Mouse (Mus musculus) layer of hippocampus, adult 2 months (tissue): Measurements from ENCODE around the gene Slc43a1. TPM values are rescaled to one million over a fixed set of nuclear protein-coding genes. Genes with fewer than 3 reads are reported as not detected.
"Not testable (repeated sequence)": the region's sequence is repeated elsewhere in the genome, so short reads cannot be mapped to it uniquely, and the experiment has no call there.

Experiments
- DNase-seq, 2 experiments: peaks; one replicate each; pipeline ENCODE4 v3.0.0; 2022; ENCODE audit warnings: low spot score in 2 of 2
- H3K27ac ChIP-seq: fragments of 200-600 bp; 2 replicates; pipeline ENCODE4 v1.8.1; 2022
- H3K4me3 ChIP-seq: fragments of 200-600 bp; 2 replicates; pipeline ENCODE4 v1.8.1; 2022; ENCODE audit warnings: mild to moderate bottlenecking
- CTCF ChIP-seq: fragments of 200-600 bp; conservative IDR thresholded peaks from 2 replicates; pipeline ENCODE4 v1.8.1; 2022; ENCODE audit warnings: antibody characterized with exemption, mild to moderate bottlenecking, moderate library complexity
- total RNA-seq, 2 experiments: library from RNA; stranded (reverse); gene quantifications; 2 replicates each; pipeline ENCODE4 v1.2.3; 2021

Slc43a1 gene
- total RNA-seq, 2 experiments from 2014 or later: 0.27 to 0.79 TPM

DNA sequence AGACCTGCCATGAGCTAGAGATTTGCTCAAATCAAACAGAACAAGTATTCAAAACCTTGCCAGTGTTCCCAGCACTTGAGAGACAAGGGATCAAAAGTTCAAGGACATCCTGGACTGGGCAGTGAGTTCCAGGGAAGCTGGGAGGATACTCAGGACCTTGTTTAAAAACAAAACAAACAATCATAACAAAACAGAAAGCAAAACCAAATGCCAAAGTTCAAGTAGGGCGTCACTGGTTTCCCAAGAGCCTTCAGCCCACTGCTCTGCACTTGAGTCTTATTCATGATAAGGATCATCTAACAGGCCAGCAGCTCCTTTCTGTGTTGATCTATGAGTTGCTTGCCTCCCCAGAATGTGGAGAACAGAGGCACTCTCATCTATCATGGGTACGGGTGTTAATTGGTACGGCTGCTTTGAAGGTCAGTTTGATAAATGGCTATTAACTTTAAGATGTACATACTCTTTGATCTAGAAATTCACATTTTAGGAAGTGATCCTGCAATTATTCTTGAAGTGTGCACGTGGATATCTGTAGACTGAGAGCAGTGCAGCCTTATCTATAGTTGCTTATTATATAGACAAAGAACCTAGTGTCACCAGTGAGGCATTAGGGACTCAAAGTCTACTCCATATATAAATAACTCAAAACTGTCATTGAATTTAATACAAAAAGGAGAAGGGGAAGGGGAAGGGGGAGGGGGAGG, 57.0 kb downstream of the Slc43a1 start:
- Histone ChIP-seq H3K27ac (no peak overlapping the region), H3K4me3 (no peak overlapping the region)
- DNase-seq: no peak
- no peak for TF ChIP-seq CTCF

DNA sequence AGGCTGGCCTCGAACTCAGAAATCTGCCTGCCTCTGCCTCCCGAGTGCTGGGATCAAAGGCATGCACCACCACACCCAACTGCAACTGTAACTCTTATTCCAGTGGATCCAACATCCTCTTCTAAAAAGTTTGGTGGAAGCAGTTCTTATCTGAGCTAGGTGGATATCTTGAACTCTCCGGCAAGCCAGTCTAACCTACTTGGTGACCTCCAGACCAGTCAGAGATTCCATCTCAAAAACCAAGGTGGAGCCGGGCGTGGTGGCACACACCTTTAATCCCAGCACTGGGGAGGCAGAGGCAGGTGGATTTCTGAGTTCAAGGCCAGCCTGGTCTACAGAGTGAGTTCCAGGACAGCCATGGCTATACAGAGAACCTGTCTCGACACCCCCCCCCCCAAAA, 58.0 kb downstream of the Slc43a1 start:
- not testable (repeated sequence) for H3K4me3 ChIP-seq, H3K27ac ChIP-seq, DNase-seq

DNA sequence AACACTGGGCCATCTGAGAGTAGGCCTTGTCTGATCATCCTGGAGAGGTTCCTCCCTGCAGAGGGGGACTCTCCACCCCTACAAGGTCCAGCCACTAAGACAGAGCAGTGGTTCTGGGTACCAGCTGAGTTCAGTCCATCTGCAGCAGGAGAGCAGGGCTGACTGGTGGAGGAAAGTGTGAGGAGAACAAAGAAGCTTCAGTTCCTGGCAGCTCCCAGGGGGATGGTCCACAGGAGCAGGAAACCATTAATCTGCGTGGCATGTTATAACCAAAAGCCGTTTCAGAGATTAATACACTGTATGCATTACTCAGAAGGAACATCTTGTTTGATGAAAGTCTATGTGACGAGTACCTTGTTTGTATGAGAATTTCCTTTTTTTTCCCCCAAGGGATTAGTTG, 74.1 kb downstream of the Slc43a1 start:
- H3K4me3 ChIP-seq: no peak overlapping the region
- TF ChIP-seq CTCF: no peak
- no peak overlapping the region for H3K27ac ChIP-seq
- no peak for DNase-seq

Other genes with a start within 250 kb of the Slc43a1 start
- gene Ctnnd1, start 188.1 kb upstream of the Slc43a1 start, total RNA-seq: 10 to 100 TPM; 43.3 to 52.9 TPM
- gene Btbd18, start 179.8 kb upstream of the Slc43a1 start, total RNA-seq: not detected
- gene Selenoh, start 168.1 kb upstream of the Slc43a1 start, total RNA-seq: 10 to 100 TPM; 21.7 to 26.3 TPM
- gene Gm28635, start 160.8 kb upstream of the Slc43a1 start, total RNA-seq: 1 to 10 TPM; 3.3 to 9.9 TPM
- 10 to 100 TPM; 31.4 to 31.8 TPM for gene Med19, start 160.4 kb upstream of the Slc43a1 start, total RNA-seq
- 100 to 1,000 TPM; 231 to 240 TPM for gene Tmx2, start 159.7 kb upstream of the Slc43a1 start, total RNA-seq
- gene Zdhhc5, start 123.7 kb upstream of the Slc43a1 start, total RNA-seq: 10 to 100 TPM; 37.4 to 38.1 TPM
- gene Clp1, start 111.5 kb upstream of the Slc43a1 start, total RNA-seq: 1 to 10 TPM; 8.1 to 8.8 TPM
- gene Ypel4, start 104.8 kb upstream of the Slc43a1 start, total RNA-seq: 10 to 100 TPM; 90.0 to 93.4 TPM
- 1 to 10 TPM; 1.6 to 2.5 TPM for gene Gm19426, start 95.2 kb upstream of the Slc43a1 start, total RNA-seq
- 1 to 10 TPM; 7.4 to 8.4 TPM for gene Serping1, start 63.4 kb upstream of the Slc43a1 start, total RNA-seq
- gene Ube2l6, start 40.0 kb upstream of the Slc43a1 start, total RNA-seq: 1 to 10 TPM; 6.0 to 6.1 TPM
- not detected for gene Smtnl1, start 16.2 kb upstream of the Slc43a1 start, total RNA-seq
- gene Timm10, start 11.9 kb upstream of the Slc43a1 start, total RNA-seq: 10 to 100 TPM; 48.7 to 57.5 TPM
- gene Rtn4rl2, start 47.9 kb downstream of the Slc43a1 start, total RNA-seq: 10 to 100 TPM; 85.9 to 88.8 TPM
- gene Slc43a3, start 97.7 kb downstream of the Slc43a1 start, total RNA-seq: under 1 TPM; 0.61 to 0.84 TPM
- gene Prg2, start 141.6 kb downstream of the Slc43a1 start, total RNA-seq: not detected
- not detected for gene Prg3, start 149.4 kb downstream of the Slc43a1 start, total RNA-seq
- gene Ssrp1, start 198.4 kb downstream of the Slc43a1 start, total RNA-seq: 100 to 1,000 TPM; 125 to 132 TPM
- gene P2rx3, start 198.6 kb downstream of the Slc43a1 start, total RNA-seq: 1 to 10 TPM; 2.3 to 2.4 TPM
- gene Tnks1bp1, start 209.2 kb downstream of the Slc43a1 start, total RNA-seq: 100 to 1,000 TPM; 166 to 182 TPM